Mouse (Mus musculus): ENCODE measurements around the gene Dbf4. TPM values are rescaled to one million over a fixed set of nuclear protein-coding genes. Genes with fewer than 3 reads are reported as not detected.

Dbf4 gene
- total RNA-seq (2021): 1 to 10 TPM; 1.2 TPM
- long read RNA-seq, experiment 1, partial matches to known transcripts: 0 of 1 reads
- long read RNA-seq, experiment 1, other reads (novel, unspliced or antisense): 0 of 1 reads
- long read RNA-seq, experiment 2, partial matches to known transcripts: 0 of 1 reads
- long read RNA-seq, experiment 2, other reads (novel, unspliced or antisense): 0 of 1 reads

DNA sequence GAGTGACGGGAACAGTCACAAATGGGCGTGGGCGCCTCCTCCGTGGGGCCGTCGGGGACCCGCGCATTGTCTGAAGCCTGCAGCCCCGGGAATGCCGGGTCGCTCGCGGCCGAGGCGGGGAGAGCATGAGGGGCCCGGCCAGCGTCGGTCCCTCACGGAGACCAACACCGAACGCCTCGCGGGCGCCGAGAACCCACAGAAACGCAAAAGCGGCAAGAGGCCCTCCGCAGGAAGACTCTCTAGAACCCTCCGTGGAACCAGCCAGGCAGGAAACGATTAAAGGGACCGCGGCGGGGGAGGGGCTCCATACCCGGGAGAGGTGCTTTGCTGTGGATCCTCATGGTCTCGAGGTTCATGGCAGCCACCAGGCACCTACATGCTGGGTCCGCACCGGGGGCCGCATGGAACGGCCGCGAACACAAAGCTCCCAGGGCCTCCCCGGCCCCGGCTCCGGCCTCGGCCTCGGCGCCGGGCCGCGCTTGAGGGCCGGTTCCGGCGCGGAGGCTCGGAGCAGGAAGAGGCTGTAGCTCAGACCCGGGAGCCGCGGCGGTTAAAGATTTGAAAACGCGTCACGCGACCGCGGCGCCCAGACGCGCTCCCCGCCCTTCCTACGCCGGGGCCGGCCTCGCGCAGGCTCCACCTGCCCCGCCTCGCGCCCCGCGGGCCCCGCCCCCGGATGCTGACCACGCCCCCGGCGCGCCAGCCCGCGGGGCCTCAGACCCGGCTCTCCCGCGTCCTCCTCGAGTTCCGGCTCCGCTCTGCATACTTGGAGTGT lies at the start of gene Dbf4, which contains the start of gene Slc25a40:
Gene Dbf4, minus strand, starts transcription at position 560 of the 775 bp plus-strand sequence.
Gene Slc25a40, plus strand, starts transcription at position 694 of the 775 bp plus-strand sequence.
- peak; percentile 92 to 95 for DNase-seq

- no peak for DNase-seq
Measured at GRCm38 (mm10) chr5:8456561-8456960, 34.0 kb upstream of the Dbf4 start.

GRCm38 (mm10) chr5:8455565-8455964 lies 33.0 kb upstream of the Dbf4 start:
- no peak for DNase-seq

- no peak for DNase-seq
Measured at GRCm38 (mm10) chr5:8439095-8439494, 16.6 kb upstream of the Dbf4 start.

- no peak for DNase-seq
Measured at GRCm38 (mm10) chr5:8437481-8438156, 15.1 kb upstream of the Dbf4 start.

GRCm38 (mm10) chr5:8425899-8426298 lies 3.4 kb upstream of the Dbf4 start:
- no peak for DNase-seq

DNA sequence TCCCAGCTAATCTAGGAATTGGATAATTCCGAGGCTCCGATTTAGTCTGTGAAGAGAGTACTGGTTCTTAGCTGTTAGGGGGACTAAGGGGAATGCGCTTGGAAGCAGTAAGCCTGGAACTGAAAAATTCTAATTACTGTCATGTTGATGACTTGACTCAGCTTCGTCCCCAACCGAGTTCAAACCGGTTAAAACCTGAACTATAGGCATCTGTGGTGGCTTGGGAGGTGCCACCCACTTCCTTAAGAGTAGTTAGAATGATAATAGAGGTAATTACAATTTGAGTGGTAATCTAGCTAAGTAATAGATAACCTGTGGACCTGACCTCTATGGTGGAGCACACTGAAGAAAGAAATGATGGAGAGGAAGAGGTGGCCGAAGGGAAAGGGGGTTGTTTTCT lies 1.6 kb upstream of the Dbf4 start:
- no peak for DNase-seq

GRCm38 (mm10) chr5:8422932-8423928 lies 714 bp upstream of the Dbf4 start:
- DNase-seq: peak in 1 of 2 experiments; percentile 11

- no peak for DNase-seq
Measured at GRCm38 (mm10) chr5:8421424-8421823, 1.1 kb downstream of the Dbf4 start.

GRCm38 (mm10) chr5:8417443-8417842 lies 5.1 kb downstream of the Dbf4 start:
- DNase-seq: no peak

GRCm38 (mm10) chr5:8416683-8417413 lies 5.7 kb downstream of the Dbf4 start:
- DNase-seq: no peak

GRCm38 (mm10) chr5:8408746-8409145 lies 13.8 kb downstream of the Dbf4 start:
- DNase-seq: no peak

DNA sequence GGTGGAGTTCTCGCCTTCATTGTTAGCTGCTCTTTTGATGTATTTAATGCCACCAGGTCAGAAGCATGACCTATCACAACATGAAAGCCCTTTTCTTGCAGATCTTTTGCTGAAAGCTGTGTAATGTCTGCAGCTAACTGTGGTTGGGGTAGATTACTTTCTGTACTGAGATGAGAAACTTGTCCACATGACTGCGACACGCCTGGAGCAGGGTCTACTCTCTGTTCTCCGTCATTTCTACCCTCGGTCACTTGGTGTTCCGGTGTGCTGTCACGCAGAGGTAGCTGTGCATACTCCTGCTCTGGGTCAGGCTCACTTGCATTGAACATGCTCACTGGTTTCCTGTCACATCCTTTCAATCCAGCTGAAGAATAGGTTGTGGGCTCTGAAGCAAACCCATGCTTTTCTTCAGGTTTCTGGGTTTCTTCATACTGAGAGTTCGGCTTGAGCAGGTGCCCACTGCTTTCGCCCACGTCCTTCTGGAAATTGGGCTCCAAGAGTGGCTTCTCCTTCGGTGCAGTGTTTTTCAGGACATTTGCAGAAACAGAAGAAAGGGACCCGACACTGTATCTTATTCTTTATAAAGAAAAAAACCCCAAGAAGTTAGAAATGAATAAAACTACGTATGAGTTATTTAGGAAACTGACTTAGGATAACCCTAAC lies 24.8 kb downstream of the Dbf4 start:
- DNase-seq: no peak

DNA sequence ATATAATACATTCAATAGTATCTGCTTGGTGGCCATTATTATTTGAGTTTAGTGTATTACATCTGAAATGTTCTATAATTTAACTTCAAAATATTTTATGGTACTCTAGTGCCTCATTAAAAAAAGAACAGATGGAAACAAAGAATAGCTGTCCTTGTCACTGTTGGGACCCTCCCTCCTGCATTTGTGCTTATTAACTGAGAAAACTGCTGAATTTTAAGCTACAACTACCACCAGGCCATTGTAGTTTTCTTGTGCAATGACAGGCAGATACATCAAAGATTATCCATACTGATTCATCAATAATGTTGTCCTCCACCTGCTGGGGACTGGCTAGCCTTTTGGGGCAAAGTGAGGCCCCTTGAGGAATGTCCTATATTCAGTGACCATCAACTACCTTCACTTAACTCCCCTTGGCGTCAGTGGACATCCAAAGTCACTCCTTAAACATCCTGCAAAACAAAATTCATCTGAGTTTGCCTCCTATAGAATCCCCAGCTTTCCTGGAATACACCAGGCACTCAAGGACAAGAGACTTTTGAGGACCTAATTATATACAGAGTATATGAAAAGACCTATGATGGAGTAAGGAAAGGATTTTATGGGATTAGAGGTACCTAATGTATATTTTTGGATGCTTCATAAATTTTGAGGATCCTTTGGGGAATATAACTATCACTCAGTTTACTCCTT lies 28.5 kb downstream of the Dbf4 start:
- no peak for DNase-seq

DNA sequence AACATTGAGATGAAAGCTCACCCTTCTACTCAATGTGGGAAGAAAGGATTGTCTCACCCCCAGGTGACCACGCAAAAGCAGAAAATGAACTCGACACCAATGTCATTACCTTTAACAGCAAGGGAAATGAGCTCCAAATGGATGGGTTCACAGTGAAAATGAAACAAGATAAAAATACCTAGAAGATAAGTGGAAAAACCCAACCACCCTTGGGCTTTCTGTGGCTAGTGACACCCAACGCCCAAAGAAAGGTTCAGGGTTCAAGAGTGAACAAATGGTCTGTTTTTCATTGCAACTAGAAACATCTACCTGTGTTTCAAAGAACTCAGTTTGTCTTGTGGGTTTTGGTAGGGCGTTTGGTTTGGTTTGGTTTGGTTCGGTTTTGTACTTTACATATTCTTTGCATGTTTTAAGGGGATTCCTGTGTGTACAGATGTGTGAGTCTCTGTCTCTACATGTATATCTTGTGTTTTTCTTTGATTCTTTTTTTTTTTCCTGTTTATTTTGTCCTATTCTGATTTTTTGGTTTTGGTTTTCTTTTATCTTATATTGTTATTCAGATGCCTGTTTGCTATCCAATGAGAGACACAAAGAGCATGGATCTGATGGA lies 48.1 kb downstream of the Dbf4 start:
- no peak for DNase-seq

- no peak for DNase-seq
Measured at GRCm38 (mm10) chr5:8373415-8373814, 49.1 kb downstream of the Dbf4 start.

DNA sequence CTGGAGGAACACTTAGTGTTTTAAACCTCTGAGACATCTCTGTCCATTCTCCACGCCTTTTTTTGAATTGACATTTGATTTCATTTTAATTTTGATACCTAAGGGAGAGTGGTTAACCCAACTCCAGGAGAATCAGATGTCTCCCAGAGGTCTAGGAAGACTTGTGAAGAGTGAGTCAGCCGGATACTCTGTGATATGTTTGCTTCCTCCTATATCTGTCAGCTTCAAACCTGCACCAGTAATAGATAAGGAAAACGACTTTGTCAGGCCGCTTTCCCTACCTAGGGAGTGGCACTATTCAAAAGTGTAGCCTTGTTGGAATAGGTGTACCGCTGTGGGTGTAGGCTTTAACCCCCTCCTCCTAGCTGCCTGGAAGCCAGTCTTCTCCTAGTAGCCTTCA lies 53.7 kb downstream of the Dbf4 start:
- DNase-seq: no peak

- no peak for DNase-seq
Measured at GRCm38 (mm10) chr5:8368328-8368692, 54.2 kb downstream of the Dbf4 start.

DNA sequence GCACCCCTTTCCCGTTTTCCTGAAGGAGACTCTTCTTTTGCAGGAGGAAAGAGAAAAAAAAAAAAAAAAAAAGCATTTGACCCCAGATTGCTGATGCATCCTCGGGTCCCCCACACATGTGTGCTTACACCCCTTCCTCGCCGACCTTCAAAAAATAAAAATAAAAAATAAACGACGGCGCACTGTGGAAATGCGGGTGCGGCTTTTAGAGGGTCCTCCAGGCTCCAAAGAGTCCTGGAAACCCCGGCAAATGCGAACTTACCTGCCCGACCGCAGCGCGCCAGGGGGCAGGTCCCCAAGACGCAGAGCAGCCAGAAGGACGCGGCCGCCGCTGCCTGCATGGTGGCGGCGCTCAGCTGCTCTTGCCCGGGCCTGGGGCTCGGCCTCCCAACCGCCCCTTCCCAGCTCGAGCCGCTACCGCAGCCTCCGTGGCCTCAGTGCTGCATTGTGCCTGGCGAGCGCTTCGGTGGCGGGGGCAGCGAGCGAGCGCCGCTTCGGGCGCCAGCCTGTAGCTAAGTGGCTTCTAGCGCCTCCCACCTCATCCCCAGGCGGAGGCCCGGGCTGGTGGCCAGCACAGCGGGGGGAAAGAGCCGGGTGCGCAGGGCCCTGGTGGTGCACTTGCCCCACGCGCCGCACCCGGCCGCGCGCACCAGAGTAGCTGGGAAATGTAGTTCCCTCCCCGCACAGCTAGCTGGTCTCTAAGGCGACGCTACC lies 54.7 kb downstream of the Dbf4 start, which contains the start of gene Adam22:
Gene Adam22, minus strand, starts transcription at position 547 of the 714 bp plus-strand sequence.
- DNase-seq: peak; percentile 84 to 89

All from heart, adult 18-20 months (tissue).